Mouse (Mus musculus) left cerebral cortex, postnatal 4 days (tissue): ENCODE measurements around the gene Atp8a2. TPM values are rescaled to one million over a fixed set of nuclear protein-coding genes. Genes with fewer than 3 reads are reported as not detected.
"Not testable (repeated sequence)": the region's sequence is repeated elsewhere in the genome, so short reads cannot be mapped to it uniquely, and the experiment has no call there.

ENCODE experiments used
- DNase-seq: peaks from one replicate; pipeline ENCODE4 v3.0.0-alpha.2; 2022
- intact Hi-C: fragments of 180-260 bp; cut with DNase I; formaldehyde crosslinking; loops from one replicate; pipeline ENCODE4 v1.15.1; 2025
- total RNA-seq, 2 experiments: library from RNA; stranded (reverse); gene quantifications; 2 replicates each; pipeline ENCODE4 v1.2.3; 2021

Atp8a2 gene
- total RNA-seq, 2 experiments from 2014 or later, result 95.4 to 98.7 TPM

DNA sequence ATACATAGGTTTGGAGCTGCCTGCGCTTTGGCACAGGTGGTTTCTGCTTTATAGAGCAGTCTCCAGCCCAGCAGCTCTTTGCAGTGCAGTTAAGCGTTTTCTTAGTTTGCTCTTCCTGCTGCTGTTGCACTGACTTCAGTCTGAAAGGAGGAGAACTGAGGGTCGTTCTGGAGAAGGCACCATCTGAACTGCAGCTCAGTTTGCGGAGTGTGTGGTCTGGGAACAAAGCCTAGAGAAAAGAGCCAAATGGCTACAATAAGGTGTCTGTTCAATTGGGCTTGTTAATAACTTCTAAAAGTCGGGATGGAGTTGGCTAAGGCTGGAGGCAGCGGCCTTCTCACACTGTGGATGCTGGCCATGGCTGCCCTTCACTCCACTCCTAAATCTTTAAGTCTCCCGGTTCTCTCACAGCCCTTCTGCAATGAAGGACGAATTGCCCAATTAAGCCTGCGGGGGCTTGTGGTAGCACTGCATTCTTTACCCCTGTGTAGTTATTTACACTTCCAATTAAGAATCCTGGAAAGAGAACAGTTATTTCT lies 569.8 kb downstream of the Atp8a2 start:
- peak; percentile 19 for DNase-seq
- intact Hi-C loops, result loop anchor here (10.0 kb wide), 1 partner anchor 238 kb away; no protein-coding TSS in a partner anchor

DNA sequence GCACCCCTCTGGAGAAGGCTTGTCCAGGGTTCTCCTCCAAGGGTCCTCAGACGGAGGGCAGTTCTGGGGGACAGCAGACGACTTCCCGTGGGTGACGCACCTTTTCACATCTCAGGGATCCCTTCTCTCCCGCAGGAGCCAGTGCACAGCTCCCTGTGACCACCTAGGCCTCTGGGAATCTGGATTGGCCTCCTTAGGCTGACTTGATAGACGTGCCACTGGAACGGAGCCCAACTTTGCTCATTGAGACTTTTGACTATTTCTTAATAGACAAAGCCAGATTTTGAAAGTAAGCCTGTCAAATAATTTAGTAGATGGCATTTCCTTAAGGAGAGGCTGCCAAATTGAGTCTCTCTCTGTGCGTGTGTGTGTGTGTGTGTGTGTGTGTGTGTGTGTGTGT lies 570.3 kb downstream of the Atp8a2 start:
- intact Hi-C loops, result loop anchor here (10.0 kb wide), 1 partner anchor 238 kb away; no protein-coding TSS in a partner anchor
- peak; percentile 50 for DNase-seq

DNA sequence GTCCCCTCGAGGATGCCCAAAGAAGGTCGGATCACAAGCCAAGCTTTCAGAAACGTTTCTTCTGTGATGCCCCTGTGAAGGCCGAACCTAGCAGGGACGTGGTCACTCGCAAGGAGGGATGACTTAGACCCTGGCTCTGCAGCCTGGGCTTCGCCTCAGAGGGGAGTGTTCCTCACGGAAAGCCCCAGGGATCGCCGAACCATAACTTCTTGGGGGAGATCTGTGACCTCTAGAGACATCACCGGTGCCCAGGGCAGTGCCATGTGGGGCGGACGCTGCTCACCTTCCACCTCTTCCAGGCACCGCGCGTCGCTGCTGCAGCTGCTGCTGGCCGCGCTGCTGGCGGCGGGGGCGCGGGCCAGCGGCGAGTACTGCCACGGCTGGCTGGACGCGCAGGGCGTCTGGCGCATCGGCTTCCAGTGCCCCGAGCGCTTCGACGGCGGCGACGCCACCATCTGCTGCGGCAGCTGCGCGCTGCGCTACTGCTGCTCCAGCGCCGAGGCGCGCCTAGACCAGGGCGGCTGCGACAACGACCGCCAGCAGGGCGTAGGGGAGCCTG lies 571.1 kb downstream of the Atp8a2 start:
- peak; percentile 82 for DNase-seq
- intact Hi-C loops, result loop anchor here (10.0 kb wide), 1 partner anchor 239 kb away; no protein-coding TSS in a partner anchor

DNA sequence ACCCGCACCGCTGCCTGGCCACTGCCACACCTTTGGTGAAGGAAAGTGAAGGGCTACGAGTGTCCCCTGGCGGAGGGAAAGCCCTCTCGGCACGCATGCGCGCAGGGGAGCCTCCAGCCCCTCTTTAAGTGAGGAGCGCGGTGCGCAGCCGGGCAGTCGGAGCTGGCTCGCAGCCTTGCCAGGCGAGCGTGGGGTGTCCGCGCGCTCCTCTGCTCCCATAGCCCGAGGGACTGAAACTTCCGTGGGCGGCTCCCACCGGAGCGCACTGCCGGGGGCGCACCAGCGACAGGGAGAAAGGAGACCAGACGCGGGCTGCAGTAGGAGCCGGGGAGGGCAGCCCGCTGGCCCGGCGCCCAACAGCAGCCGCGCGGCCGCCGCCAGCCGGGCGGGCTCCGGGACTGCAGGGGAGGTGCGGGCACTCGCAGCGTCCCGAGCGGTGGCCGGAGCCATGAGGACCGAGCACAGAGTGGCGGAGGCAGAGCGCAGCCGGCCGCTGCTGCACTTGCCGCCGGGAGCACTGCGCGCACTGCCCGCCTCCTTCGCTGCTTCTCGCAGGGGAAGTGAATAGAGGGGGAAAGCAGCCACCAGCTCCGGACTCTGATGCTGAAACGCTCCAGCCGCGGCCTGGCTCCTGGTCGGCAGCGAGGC lies 571.7 kb downstream of the Atp8a2 start, which contains the start of gene Shisa2:
TSS of gene Shisa2 (plus strand) at position 151 of the 648 bp plus-strand sequence.
- intact Hi-C loops, result loop anchor here (10.0 kb wide), 1 partner anchor 240 kb away; no protein-coding TSS in a partner anchor

DNA sequence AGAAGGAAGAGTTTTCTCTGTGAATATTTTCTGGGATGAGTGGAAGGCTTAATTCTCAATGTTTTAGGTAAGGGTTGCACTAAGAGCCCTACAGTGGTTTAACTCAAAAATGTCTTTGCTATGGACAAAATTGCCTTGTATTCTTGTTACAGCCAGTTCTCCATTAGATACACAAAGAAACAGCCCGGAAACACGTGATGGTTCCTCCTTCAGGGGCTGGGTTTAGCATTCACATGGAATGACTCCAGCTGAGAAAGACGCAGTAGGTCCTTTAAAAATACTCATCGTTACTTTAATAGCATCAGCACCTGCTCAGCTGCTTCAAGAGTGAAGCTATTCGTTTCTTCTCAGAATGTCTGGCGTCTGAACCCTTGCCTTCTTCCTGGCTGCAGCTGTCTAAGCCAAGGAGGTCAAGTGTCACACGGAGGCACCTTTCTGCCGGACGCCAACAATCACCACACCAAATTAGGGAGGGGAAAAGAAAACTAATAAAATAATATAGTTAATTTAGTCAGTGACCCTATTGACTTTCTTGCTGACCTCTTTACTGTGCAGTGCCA lies 572.6 kb downstream of the Atp8a2 start:
- intact Hi-C loops, result loop anchor here (10.0 kb wide), 1 partner anchor 240 kb away; no protein-coding TSS in a partner anchor
- DNase-seq, result no peak

More for the DNA sequence above, 571.7 kb downstream of the Atp8a2 start, which contains the start of gene Shisa2:
- peak; percentile 84 for DNase-seq

DNA sequence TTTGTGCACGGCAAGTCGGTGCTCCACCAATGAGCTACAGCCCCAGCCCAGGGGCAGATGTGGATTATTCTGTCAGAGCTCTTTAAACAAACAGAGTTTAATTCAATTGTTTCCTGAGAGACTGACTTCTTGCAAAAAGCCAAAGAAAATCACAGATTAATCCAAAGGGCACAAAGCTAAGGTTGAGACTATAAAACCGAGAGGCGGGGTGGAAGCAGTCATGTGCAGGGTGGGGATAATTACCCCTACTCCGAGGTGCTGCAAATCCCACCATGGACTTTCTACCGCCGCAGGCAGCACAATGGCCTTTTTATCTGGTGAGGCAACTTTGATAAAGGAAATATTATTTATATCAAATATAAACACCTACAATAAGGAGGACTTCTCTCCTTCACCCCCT lies 580.2 kb downstream of the Atp8a2 start:
- intact Hi-C loops, result loop anchor here (10.0 kb wide), 1 partner anchor 328 kb away; no protein-coding TSS in a partner anchor
- no peak for DNase-seq

DNA sequence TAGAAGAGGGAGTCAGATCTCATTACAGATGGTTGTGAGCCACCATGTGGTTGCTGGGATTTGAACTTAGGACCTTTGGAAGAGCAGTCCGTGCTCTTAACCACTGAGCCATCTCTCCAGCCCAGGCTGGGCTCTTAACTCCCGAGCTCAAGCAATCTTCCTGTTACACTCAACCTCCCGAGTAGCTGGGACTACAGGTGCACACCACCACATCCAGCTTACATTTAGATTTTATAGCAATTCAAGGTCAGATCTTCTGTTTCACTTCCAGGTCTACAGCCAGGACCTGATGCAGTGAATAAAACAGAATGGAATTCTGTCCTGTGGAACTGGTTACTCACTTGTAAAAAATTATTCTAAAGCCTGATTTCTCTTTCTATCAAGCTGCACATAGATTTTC lies 582.8 kb downstream of the Atp8a2 start:
- intact Hi-C loops, result loop anchor here (10.0 kb wide), 1 partner anchor 331 kb away; no protein-coding TSS in a partner anchor
- not testable (repeated sequence) for DNase-seq

DNA sequence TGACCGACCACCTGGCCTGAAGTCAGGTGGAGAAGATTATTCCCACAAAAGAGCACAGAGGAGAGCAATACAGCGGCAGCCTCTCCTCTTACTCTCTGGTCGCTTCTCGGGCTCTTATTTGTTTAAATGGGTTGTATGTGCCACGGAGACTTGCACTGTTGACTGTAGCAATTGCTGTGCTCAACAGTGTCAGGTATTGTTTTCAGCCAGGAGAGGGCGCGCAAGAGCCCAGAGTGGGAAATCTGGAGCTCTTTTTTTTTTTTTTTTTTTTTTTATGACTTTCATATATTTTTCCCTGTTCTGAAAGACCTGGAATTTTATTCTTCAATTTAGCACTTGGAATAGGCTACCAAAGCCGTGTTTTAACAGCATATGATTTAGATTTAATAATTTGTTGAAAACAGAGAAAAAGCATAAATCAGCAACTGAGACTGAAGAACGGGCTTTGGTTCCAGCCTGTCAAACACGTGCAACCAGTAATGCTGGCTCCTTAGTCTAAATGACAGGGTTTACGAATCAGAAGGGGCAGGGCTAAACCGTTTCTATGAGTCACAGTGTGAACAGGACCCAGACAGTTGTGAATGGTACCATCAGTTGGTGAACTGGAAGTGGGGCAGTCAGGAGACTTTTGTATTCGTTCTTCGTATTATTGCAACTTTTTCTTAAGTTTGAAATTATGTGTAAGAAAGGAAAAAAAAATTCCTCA lies 583.9 kb downstream of the Atp8a2 start:
- intact Hi-C loops, result loop anchor here (10.0 kb wide), 1 partner anchor 332 kb away; no protein-coding TSS in a partner anchor
- DNase-seq, result peak; percentile 83

DNA sequence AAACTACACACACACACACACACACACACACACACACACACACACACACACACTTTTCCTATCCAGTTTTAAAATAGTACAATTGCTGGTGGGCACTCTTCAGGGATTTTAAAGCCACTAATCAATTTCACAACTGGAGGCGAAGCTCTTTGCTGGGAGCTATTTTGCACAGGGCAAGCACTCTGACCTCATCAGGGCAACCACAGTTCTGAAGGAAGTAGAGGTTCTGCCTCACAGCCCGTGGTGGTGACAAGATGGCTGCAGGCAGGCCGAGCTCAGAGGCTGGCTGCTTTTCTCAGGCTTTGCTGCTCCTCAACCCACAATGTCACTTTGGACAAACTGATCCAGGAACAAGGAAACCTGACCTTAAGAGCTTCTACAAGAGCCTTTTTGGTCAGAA lies 590.0 kb downstream of the Atp8a2 start:
- no peak for DNase-seq
- intact Hi-C loops, result no loop called here

DNA sequence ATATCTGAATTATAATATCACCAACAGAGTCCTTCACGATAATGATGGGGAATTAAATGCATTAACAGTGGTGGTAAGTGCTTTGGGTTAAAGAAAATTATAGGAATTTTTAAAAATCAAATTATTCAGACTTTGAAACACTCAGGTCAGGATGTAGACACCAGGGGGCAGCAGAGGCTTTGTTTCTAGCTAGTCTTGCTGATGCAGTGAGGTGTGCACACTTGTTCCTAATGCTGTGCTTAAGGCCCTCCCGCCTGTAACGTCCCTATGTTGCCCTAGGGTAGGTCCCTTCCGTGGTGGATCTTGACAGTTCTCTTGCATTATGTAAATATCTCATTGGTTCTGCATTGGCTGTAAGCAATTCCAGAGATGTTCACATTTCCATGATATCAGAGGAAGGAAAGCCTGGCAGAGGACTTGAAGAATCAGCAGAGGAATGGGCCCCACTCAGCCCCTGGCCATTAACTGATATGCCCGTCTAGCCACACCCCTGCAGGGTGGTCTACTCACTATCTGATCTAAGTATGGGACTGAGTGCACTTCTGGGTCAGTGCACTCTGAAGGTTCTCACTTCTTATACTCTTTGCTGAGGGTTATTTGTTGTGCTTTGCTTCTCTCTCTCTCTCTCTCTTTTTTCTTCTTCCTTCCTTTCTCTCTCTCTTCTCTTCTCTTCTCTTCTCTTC lies 591.2 kb downstream of the Atp8a2 start:
- intact Hi-C loops, result loop anchor here (2.0 kb wide), 1 partner anchor 411 kb away; no protein-coding TSS in a partner anchor

DNA sequence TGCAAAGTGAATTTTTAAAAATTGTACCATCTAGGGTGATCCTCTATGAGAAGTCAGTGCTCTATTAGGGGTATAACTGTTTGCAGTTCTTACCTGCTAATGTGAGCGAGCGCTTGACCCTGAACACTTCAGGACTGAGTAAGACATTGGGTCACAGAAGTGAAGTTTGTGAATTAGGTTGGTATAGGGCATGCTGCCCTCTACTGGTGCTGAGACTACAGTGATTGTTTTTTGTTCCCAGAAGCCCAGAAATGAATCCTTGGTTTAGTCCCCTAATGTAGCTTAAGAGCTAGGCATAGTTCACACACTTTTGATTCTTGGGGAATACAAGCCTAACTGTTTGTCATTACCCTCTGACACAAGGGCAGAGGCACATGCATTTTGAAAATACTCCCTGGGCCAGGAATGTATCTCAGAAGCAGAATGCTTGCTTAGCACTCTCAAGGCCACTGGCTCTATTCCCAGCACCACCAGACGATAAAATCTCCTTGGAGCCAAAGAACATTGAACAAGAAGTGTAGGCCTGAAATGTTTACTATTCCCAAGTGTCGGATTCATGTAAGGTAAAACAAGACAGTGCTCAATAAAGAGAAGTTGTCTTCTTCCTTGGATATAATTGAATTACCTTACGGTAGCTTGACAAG lies 592.9 kb downstream of the Atp8a2 start:
- intact Hi-C loops, result loop anchor here (2.0 to 5.0 kb wide), 2 partner anchors 413 to 1093 kb away; no protein-coding TSS in a partner anchor
- DNase-seq, result peak; percentile 11

More for the DNA sequence above, 591.2 kb downstream of the Atp8a2 start:
- peak; percentile 76 for DNase-seq

DNA sequence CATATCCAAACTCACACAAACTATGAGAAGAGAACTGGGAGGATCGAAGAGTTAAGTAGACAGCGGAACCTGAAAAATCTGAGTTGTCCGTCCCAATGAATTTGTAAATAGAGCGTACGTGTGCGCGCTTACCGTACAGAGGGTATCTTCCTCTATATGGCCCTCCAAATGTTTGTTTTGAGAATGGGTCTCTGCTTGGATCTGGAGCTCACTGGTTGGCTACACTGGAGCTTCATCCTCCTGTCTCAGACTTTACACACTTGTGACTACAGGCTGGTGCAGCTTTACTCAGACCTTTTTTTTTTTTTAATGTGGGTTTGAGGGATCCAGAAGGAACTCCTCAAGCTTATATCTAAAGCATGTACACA lies 598.7 kb downstream of the Atp8a2 start:
- intact Hi-C loops, result loop anchor here (10.0 kb wide), 1 partner anchor 637 kb away; no protein-coding TSS in a partner anchor
- no peak for DNase-seq

DNA sequence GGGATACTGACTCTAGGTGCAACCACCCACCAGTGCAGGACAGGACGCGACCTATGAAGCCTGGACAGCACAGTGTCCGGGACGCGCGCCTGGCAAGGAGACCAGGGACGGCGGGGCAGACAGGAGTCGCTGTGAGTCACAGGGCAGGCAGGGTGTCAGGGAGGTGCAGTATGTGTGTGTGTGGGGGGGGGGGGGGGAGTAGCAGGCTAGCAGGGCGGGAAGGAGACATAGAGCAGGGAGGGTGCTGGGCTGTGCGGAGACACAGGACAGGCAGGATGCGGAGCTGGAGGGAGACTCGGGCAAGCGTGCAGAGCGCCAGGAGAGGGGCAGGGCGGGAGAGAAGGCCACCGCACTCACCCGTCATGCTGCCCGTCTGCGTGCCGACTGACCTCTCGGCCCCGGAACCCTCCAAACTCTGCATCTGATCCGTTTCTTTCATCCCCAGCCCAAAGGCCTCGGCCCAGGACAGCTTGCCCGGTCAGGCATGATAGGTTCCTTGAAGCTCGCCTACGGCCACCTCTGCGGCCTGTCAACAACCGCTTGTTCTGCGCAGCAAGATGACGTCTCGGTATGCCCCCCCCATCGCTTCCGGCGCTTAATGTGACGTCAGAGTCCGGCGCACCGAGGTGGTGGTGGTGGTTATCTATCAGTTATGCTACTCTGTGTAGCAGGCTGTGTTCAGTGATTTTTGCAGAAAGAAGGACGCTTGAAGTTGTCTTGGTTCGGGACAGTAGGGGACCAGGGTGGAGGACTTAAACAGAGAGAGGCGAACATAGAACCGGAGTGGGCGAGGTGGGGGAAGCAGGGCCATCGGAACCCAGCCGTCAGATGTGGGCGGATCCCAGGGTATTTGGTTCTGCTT lies 599.4 kb downstream of the Atp8a2 start, which contains the start of gene Cdadc1:
TSS of gene Cdadc1 (minus strand) at position 562 of the 862 bp plus-strand sequence.
- intact Hi-C loops, result loop anchor here (10.0 kb wide), 1 partner anchor 637 kb away; no protein-coding TSS in a partner anchor
- peak; percentile 94 for DNase-seq

DNA sequence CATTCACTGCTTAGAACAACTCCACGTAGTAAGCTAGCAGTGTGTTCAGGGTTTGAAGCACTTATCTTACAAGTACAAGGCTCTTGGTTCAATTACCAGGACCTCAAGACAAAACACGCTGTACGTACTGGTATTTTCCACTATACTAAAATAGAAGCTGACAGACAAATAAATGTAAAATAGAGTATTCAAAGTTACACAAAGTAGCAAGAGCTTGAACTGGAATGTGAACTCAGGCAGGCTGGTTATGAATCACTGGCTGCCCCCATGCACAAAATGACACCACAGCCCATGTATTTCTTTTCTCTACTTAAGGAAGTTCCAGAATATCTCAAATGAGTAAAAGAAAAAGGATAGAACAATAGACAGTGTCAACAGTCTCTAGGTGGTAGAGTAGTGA lies 602.0 kb downstream of the Atp8a2 start:
- no peak for DNase-seq
- intact Hi-C loops, result loop anchor here (10.0 kb wide), 1 partner anchor 640 kb away; no protein-coding TSS in a partner anchor

DNA sequence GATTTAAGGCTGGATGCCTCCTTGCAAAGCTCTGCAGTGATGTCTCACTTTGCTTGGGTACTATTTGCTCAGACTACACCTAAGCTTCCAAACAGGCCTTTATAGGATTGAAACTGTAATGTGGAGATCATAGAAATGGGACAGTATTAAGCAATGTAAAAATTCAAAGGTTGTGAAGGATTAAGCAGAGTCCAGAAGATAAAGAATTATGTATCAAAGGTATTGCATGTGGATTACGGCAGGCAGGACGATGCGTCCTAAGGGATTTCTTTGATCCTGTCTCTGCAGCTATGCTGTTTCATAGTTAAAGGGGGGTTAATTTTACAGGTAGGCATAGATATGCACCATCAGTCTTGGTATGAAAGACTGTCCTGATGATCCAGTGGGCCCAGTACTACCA lies 604.4 kb downstream of the Atp8a2 start:
- no peak for DNase-seq
- intact Hi-C loops, result loop anchor here (10.0 kb wide), 1 partner anchor 642 kb away; no protein-coding TSS in a partner anchor

DNA sequence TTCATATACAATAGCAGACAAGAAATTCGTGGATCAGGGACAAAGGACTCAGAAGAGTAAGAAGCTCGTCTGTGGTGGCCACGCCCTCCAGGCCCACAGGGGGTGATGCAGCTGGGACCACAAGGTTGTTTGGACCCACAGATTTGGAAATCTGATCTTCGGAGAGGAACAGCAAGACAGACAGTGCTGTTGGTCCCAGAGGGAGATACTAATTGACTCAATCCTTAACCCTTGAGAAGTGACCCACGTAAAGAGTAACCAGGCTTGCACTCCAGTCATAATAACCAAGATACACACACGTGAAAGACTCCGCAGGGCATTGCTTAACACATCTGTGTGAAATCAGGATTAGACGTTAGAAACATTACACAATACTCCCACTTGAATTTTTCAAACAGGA lies 605.1 kb downstream of the Atp8a2 start:
- intact Hi-C loops, result loop anchor here (10.0 kb wide), 1 partner anchor 643 kb away; no protein-coding TSS in a partner anchor
- DNase-seq, result no peak

DNA sequence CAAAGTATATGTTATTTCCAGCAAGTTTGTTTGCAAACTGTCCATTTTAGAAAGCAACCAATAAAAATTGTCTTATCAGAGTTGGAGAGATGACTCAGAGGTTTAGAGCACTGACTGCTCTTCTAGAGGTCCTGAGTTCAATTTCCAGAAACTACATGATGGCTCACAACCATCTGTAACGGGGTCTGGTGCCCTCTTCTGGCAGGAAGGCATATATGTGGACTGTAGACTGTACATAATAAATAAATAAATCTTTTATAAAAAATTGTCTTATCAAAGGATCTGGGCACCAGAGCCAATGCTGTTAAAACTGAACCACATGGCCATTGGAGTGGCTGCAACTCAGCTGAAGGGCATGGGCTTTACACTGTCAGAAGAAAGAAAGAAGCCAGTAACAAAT lies 606.4 kb downstream of the Atp8a2 start:
- no peak for DNase-seq
- intact Hi-C loops, result loop anchor here (10.0 kb wide), 1 partner anchor 644 kb away; no protein-coding TSS in a partner anchor
